Mouse (Mus musculus) liver, postnatal 0 days (tissue): Measurements from ENCODE around the gene Auh. TPM values are rescaled to one million over a fixed set of nuclear protein-coding genes. Genes with fewer than 3 reads are reported as not detected.

ENCODE experiments used
- ATAC-seq: fragments of 200-750 bp; cut with Nextera tagmentation; 2 replicates; pipeline ENCODE4 v1.8.0; 2017; ENCODE audit warnings: mild to moderate bottlenecking, moderate library complexity
- DNase-seq: peaks from one replicate; pipeline ENCODE4 v3.0.0-alpha.2; 2016
- H3K27ac ChIP-seq: fragments of 300-500 bp; sonication (generic); 2 replicates; pipeline ENCODE4 v1.5.1; 2014; ENCODE audit warnings: antibody characterized with exemption, moderate library complexity, mild to moderate bottlenecking, low read depth
- H3K27me3 ChIP-seq: fragments of 300-500 bp; sonication (generic); 2 replicates; pipeline ENCODE4 v1.6.1; 2014; ENCODE audit warnings: low read length, control low read depth, mixed read lengths; ENCODE audit not compliant: insufficient read depth
- H3K36me3 ChIP-seq: fragments of 300-500 bp; sonication (generic); replicated peaks from 2 replicates; pipeline ENCODE4 v1.6.1; 2014; ENCODE audit warnings: mild to moderate bottlenecking, control low read depth, low read length, moderate library complexity, mixed read lengths; ENCODE audit not compliant: insufficient read depth
- H3K4me1 ChIP-seq: fragments of 300-500 bp; sonication (generic); 2 replicates; pipeline ENCODE4 v1.6.1; 2014; ENCODE audit warnings: antibody characterized with exemption, mild to moderate bottlenecking, control low read depth; ENCODE audit not compliant: insufficient read depth
- H3K4me2 ChIP-seq: fragments of 300-500 bp; sonication (generic); 2 replicates; pipeline ENCODE4 v1.6.1; 2014; ENCODE audit warnings: low read depth, mild to moderate bottlenecking, low read length, moderate library complexity, mixed read lengths
- H3K4me3 ChIP-seq: fragments of 300-500 bp; sonication (generic); 2 replicates; pipeline ENCODE4 v1.5.1; 2014; ENCODE audit warnings: low read depth, low read length
- H3K9ac ChIP-seq: fragments of 300-500 bp; sonication (generic); replicated peaks from 2 replicates; pipeline ENCODE4 v1.6.1; 2014; ENCODE audit warnings: mild to moderate bottlenecking, moderate library complexity
- H3K9me3 ChIP-seq: fragments of 300-500 bp; sonication (generic); 2 replicates; pipeline ENCODE4 v1.6.1; 2016; ENCODE audit warnings: mild to moderate bottlenecking, control low read depth, low read length, mixed read lengths
- CTCF ChIP-seq: sonication (generic); IDR thresholded peaks from 2 replicates; pipeline ENCODE4 v1.5.1; 2016; ENCODE audit warnings: antibody characterized with exemption, low read depth
- EP300 ChIP-seq: IDR thresholded peaks from 2 replicates; pipeline ENCODE4 v1.6.1; 2016; ENCODE audit warnings: antibody characterized with exemption, low read depth, mild to moderate bottlenecking
- WGBS: fragments of 180-500 bp; shearing (Covaris S2); extraction: QIAGEN DNeasy Blood & Tissue Kit; methylation state at CpG from one replicate; pipeline ENCODE4 v1.1.7; 2014; ENCODE audit not compliant: insufficient replicate concordance; 5-methylcytosine and 5-hydroxymethylcytosine counted together
- polyA plus RNA-seq: library from polyadenylated mRNA; unstranded; fragments of >200 nt; fragmentation: Nextera tagmentation; extraction: Ambion mirVana; gene quantifications from 2 replicates; pipeline ENCODE4 v1.2.1, GENCODE M21; 2015

Auh gene
- polyA plus RNA-seq, 1 experiment from 2014 or later = 33.2 TPM

- H3K9ac ChIP-seq = no peak overlapping the region
- no peaks in the 10 kb centered on the region for H3K36me3 ChIP-seq
- no peaks in the 10 kb centered on the region for H3K27me3 ChIP-seq
- ATAC-seq (peak; percentile 63; the same call in 1 of the 2 replicates), DNase-seq (no peak)
- no peaks in the 10 kb centered on the region for H3K9me3 ChIP-seq
- H3K27ac ChIP-seq = no peak overlapping the region
- no peak for TF ChIP-seq CTCF
- no peak for TF ChIP-seq EP300
- no peaks in the 10 kb centered on the region for H3K4me1 ChIP-seq
- H3K4me3 ChIP-seq = no peak overlapping the region
- WGBS = 80% methylated on average over 6 of the region's 6 CpGs
- H3K4me2 ChIP-seq = no peak overlapping the region
These were observed 24.5 kb upstream of the Auh start for GRCm38 (mm10) chr13:52953779-52954553.

- Histone ChIP-seq H3K4me1 (no peaks in the 10 kb centered on the region), H3K27me3 (no peaks in the 10 kb centered on the region), H3K4me2 (no peak overlapping the region), H3K36me3 (no peaks in the 10 kb centered on the region), H3K4me3 (no peak overlapping the region), H3K9me3 (no peaks in the 10 kb centered on the region), H3K9ac (no peak overlapping the region), H3K27ac (no peak overlapping the region)
- WGBS = 76% methylated on average over 3 of the region's 3 CpGs
- TF ChIP-seq CTCF (no peak), EP300 (no peak)
- DNase-seq (no peak), ATAC-seq (no peak)
These were observed 19.7 kb upstream of the Auh start for GRCm38 (mm10) chr13:52949211-52949610.

GRCm38 (mm10) chr13:52947545-52947944, 18.1 kb upstream of the Auh start:
- Histone ChIP-seq H3K27me3 (no peaks in the 10 kb centered on the region), H3K27ac (no peak overlapping the region), H3K9me3 (no peaks in the 10 kb centered on the region), H3K4me2 (no peak overlapping the region), H3K9ac (no peak overlapping the region), H3K4me3 (no peak overlapping the region), H3K4me1 (no peaks in the 10 kb centered on the region), H3K36me3 (no peaks in the 10 kb centered on the region)
- TF ChIP-seq CTCF (no peak), EP300 (no peak)
- no peak for DNase-seq
- WGBS = 81% methylated on average over 4 of the region's 4 CpGs
- no peak for ATAC-seq

- no peak overlapping the region for H3K4me3 ChIP-seq
- no peaks in the 10 kb centered on the region for H3K36me3 ChIP-seq
- H3K27ac ChIP-seq = no peak overlapping the region
- H3K4me2 ChIP-seq = no peak overlapping the region
- H3K9me3 ChIP-seq = no peaks in the 10 kb centered on the region
- no peak overlapping the region for H3K9ac ChIP-seq
- WGBS = 82% methylated on average over 9 of the region's 9 CpGs
- TF ChIP-seq CTCF = no peak
- no peak for TF ChIP-seq EP300
- no peaks in the 10 kb centered on the region for H3K27me3 ChIP-seq
- H3K4me1 ChIP-seq = no peaks in the 10 kb centered on the region
- no peak for DNase-seq
- no peak for ATAC-seq
These were observed 16.3 kb upstream of the Auh start for GRCm38 (mm10) chr13:52945769-52946168.

- no peak overlapping the region for H3K4me3 ChIP-seq
- ATAC-seq (no peak), DNase-seq (no peak)
- no peak overlapping the region for H3K4me2 ChIP-seq
- H3K4me1 ChIP-seq = no peaks in the 10 kb centered on the region
- H3K9me3 ChIP-seq = no peaks in the 10 kb centered on the region
- no peak for TF ChIP-seq CTCF
- TF ChIP-seq EP300 = no peak
- H3K9ac ChIP-seq = no peak overlapping the region
- no peak overlapping the region for H3K27ac ChIP-seq
- 51% methylated on average over 4 of the region's 4 CpGs for WGBS
- no peaks in the 10 kb centered on the region for H3K27me3 ChIP-seq
- no peaks in the 10 kb centered on the region for H3K36me3 ChIP-seq
These were observed 14.6 kb upstream of the Auh start for GRCm38 (mm10) chr13:52944116-52944515.

GRCm38 (mm10) chr13:52942876-52943388, 13.5 kb upstream of the Auh start:
- H3K27ac ChIP-seq = no peak overlapping the region
- no peaks in the 10 kb centered on the region for H3K4me1 ChIP-seq
- TF ChIP-seq EP300 (no peak), CTCF (no peak)
- no peak overlapping the region for H3K4me3 ChIP-seq
- H3K9me3 ChIP-seq = no peaks in the 10 kb centered on the region
- no peaks in the 10 kb centered on the region for H3K36me3 ChIP-seq
- no peak for DNase-seq
- H3K27me3 ChIP-seq = no peaks in the 10 kb centered on the region
- 80% methylated on average over 1 of the region's 1 CpGs for WGBS
- no peak overlapping the region for H3K4me2 ChIP-seq
- H3K9ac ChIP-seq = no peak overlapping the region
- no peak for ATAC-seq
